Mouse (Mus musculus) ovary, adult 18-20 months (tissue): Measurements from ENCODE around the gene Olfr126.

Experiments used
- DNase-seq: peaks from one replicate; pipeline ENCODE4 v3.0.0; 2022; ENCODE audit warnings: low spot score, mixed read lengths

Gene Olfr126

GRCm38 (mm10) chr17:37847183-37847582 lies at the start of gene Olfr126:
Olfr126 (plus strand) TSS chr17:37847483.
- DNase-seq, result no peak

- DNase-seq, result no peak
These were observed 47.7 kb upstream of the Olfr126 start, which contains the start of gene Olfr124 for GRCm38 (mm10) chr17:37799588-37799987. Olfr124 (plus strand) TSS chr17:37799888.

GRCm38 (mm10) chr17:37832649-37833048 lies 14.6 kb upstream of the Olfr126 start, which contains the start of gene Olfr125:
Olfr125 (plus strand) TSS chr17:37832949.
- no peak for DNase-seq

- no peak for DNase-seq
These were observed 16.6 kb downstream of the Olfr126 start for GRCm38 (mm10) chr17:37863901-37864300.

GRCm38 (mm10) chr17:37869676-37870205 lies 22.5 kb downstream of the Olfr126 start:
- DNase-seq, result no peak

GRCm38 (mm10) chr17:37873830-37874229 lies 26.5 kb downstream of the Olfr126 start:
- no peak for DNase-seq

GRCm38 (mm10) chr17:37900137-37900536 lies 52.9 kb downstream of the Olfr126 start, which contains the start of gene Olfr127:
Olfr127 (plus strand) TSS chr17:37900437.
- DNase-seq, result no peak
